Mouse (Mus musculus) heart, adult 2 months (tissue): ENCODE results near the gene Gm14214.

ENCODE experiments used
- CTCF ChIP-seq: fragments of 200-600 bp; IDR thresholded peaks from 2 replicates; pipeline ENCODE4 v1.8.1; 2022; ENCODE audit warnings: antibody characterized with exemption, mild to moderate bottlenecking, moderate library complexity
- EP300 ChIP-seq: fragments of 200-500 bp; IDR thresholded peaks from 2 replicates; pipeline ENCODE4 v1.6.1; 2011; ENCODE audit warnings: low read depth, low read length, control low read depth; ENCODE audit not compliant: insufficient read depth

DNA sequence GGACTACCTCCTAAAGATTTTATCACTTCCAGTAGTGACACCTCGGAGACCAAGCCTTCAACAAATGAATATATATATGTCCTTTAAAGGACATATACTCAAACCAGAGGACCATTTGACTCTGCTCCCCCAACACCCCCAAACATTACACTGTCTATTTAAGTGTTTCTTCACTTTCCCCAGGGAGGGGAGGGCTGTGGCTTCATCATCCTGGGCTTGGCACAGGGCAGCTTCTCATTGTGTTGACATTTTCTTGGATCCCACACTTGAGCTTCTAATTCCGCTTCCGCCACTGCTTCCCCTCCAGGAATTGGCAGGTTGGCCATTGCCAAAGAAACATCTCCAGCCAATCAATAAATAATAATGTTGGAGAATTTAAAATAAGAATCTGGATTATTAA lies 39.0 kb downstream of the Gm14214 start:
- TF ChIP-seq CTCF (no peak), EP300 (no peak)
